Mouse (Mus musculus) intestine, postnatal 0 days (tissue): ENCODE data around the gene Pcnx. TPM values are rescaled to one million over a fixed set of nuclear protein-coding genes. Genes with fewer than 3 reads are reported as not detected.

Experiments
- ATAC-seq: fragments of 200-750 bp; cut with Nextera tagmentation; 2 replicates; pipeline ENCODE4 v1.8.0; 2017; ENCODE audit warnings: mild to moderate bottlenecking, moderate TSS enrichment, moderate library complexity
- H3K27ac ChIP-seq: fragments of 300-500 bp; sonication (generic); 2 replicates; pipeline ENCODE4 v1.5.1; 2014; ENCODE audit warnings: mild to moderate bottlenecking, low read depth, low read length, moderate library complexity
- H3K27me3 ChIP-seq: fragments of 300-500 bp; sonication (generic); replicated peaks from 2 replicates; pipeline ENCODE4 v1.6.1; 2014; ENCODE audit warnings: low read length, mixed read lengths; ENCODE audit not compliant: control insufficient read depth, insufficient read depth
- H3K36me3 ChIP-seq: fragments of 300-500 bp; sonication (generic); 2 replicates; pipeline ENCODE4 v1.6.1; 2014; ENCODE audit warnings: mild to moderate bottlenecking, moderate library complexity; ENCODE audit not compliant: control insufficient read depth, insufficient read depth
- H3K4me1 ChIP-seq: fragments of 300-500 bp; sonication (generic); replicated peaks from 2 replicates; pipeline ENCODE4 v1.6.1; 2014; ENCODE audit warnings: antibody characterized with exemption, low read length, mixed read lengths; ENCODE audit not compliant: control insufficient read depth, insufficient read depth
- H3K4me2 ChIP-seq: fragments of 300-500 bp; sonication (generic); replicated peaks from 2 replicates; pipeline ENCODE4 v1.6.1; 2014; ENCODE audit warnings: low read depth, mild to moderate bottlenecking, moderate library complexity
- H3K4me3 ChIP-seq: fragments of 300-500 bp; sonication (generic); 2 replicates; pipeline ENCODE4 v1.5.1; 2014; ENCODE audit warnings: low read depth, low read length
- H3K9ac ChIP-seq: fragments of 300-500 bp; sonication (generic); 2 replicates; pipeline ENCODE4 v1.6.1; 2014; ENCODE audit warnings: mild to moderate bottlenecking, low read depth, low read length
- H3K9me3 ChIP-seq: fragments of 300-500 bp; sonication (generic); 2 replicates; pipeline ENCODE4 v1.6.1; 2016; ENCODE audit warnings: mixed run types; ENCODE audit not compliant: control insufficient read depth
- CTCF ChIP-seq: sonication (generic); IDR thresholded peaks from 2 replicates; pipeline ENCODE4 v1.5.1; 2016; ENCODE audit warnings: low read depth, mild to moderate bottlenecking, control low read depth, antibody characterized with exemption, moderate library complexity
- WGBS: fragments of 180-500 bp; shearing (Covaris S2); extraction: QIAGEN DNeasy Blood & Tissue Kit; methylation state at CpG from one replicate; pipeline ENCODE4 v1.1.7; 2014; 5-methylcytosine and 5-hydroxymethylcytosine counted together
- polyA plus RNA-seq: library from polyadenylated mRNA; unstranded; fragments of >200 nt; fragmentation: Nextera tagmentation; extraction: Ambion mirVana; gene quantifications from 2 replicates; pipeline ENCODE4 v1.2.1, GENCODE M21; 2015

The Pcnx gene
- polyA plus RNA-seq, 1 experiment from 2014 or later: 12.4 TPM

- Histone ChIP-seq H3K4me3 (no peak overlapping the region), H3K27ac (no peak overlapping the region), H3K9me3 (no peaks in the 10 kb centered on the region), H3K4me2 (no peak overlapping the region), H3K27me3 (no peaks in the 10 kb centered on the region), H3K36me3 (peaks cover 34% of the 10 kb centered on the region), H3K9ac (no peak overlapping the region), H3K4me1 (no peaks in the 10 kb centered on the region)
- 80% methylated on average over 2 of the region's 2 CpGs for WGBS
- no peak for TF ChIP-seq CTCF
- no peak for ATAC-seq
Measured at GRCm38 (mm10) chr12:81920614-81921013, 60.8 kb downstream of the Pcnx start.

- Histone ChIP-seq H3K27me3 (no peaks in the 10 kb centered on the region), H3K4me3 (no peak overlapping the region), H3K9me3 (no peaks in the 10 kb centered on the region), H3K27ac (no peak overlapping the region), H3K4me1 (no peaks in the 10 kb centered on the region), H3K4me2 (no peak overlapping the region), H3K36me3 (peaks cover 34% of the 10 kb centered on the region), H3K9ac (no peak overlapping the region)
- ATAC-seq: no peak
- whole genome bisulfite sequencing: 82% methylated on average over 4 of the region's 4 CpGs
- TF ChIP-seq CTCF: no peak
Measured at GRCm38 (mm10) chr12:81921785-81922184, 62.0 kb downstream of the Pcnx start.

DNA sequence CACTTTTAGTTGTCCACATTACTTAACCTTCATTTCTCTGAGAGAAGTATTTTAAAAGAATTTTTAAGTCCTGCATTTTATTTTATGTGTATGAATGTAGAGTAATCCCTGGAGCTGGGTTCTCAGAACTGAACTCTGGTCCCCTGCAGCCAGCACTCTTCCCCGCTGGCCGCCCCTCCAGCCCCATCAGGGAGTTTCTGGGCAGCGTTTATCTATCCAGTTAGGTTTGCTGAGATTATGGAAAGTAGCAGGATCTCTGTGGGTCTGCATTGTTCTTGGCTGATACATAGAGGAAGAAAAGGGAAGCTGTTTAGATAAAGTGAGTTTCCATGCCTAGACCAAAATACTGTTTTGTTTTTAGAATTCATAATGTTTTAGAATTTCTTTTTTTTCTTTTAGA, 63.0 kb downstream of the Pcnx start:
- no peak for ATAC-seq
- TF ChIP-seq CTCF: no peak

GRCm38 (mm10) chr12:81927163-81927562, 67.3 kb downstream of the Pcnx start:
- no peak overlapping the region for H3K4me3 ChIP-seq
- H3K9me3 ChIP-seq: no peaks in the 10 kb centered on the region
- TF ChIP-seq CTCF: no peak
- H3K4me2 ChIP-seq: peak overlapping the region; percentile 37
- H3K36me3 ChIP-seq: no peaks in the 10 kb centered on the region
- ATAC-seq: peak; percentile 67
- no peak overlapping the region for H3K9ac ChIP-seq
- H3K27me3 ChIP-seq: no peaks in the 10 kb centered on the region
- no peaks in the 10 kb centered on the region for H3K4me1 ChIP-seq
- WGBS: 50% methylated on average over 5 of the region's 5 CpGs
- peak overlapping the region; percentile 62 for H3K27ac ChIP-seq

More for the DNA sequence above, 63.0 kb downstream of the Pcnx start:
- H3K4me1 ChIP-seq: no peaks in the 10 kb centered on the region
- H3K36me3 ChIP-seq: peaks cover 27% of the 10 kb centered on the region
- no peak overlapping the region for H3K27ac ChIP-seq
- H3K4me2 ChIP-seq: no peak overlapping the region
- no peak overlapping the region for H3K9ac ChIP-seq
- H3K27me3 ChIP-seq: no peaks in the 10 kb centered on the region
- no peak overlapping the region for H3K4me3 ChIP-seq
- WGBS: 38% methylated on average over 3 of the region's 3 CpGs
- H3K9me3 ChIP-seq: no peaks in the 10 kb centered on the region

DNA sequence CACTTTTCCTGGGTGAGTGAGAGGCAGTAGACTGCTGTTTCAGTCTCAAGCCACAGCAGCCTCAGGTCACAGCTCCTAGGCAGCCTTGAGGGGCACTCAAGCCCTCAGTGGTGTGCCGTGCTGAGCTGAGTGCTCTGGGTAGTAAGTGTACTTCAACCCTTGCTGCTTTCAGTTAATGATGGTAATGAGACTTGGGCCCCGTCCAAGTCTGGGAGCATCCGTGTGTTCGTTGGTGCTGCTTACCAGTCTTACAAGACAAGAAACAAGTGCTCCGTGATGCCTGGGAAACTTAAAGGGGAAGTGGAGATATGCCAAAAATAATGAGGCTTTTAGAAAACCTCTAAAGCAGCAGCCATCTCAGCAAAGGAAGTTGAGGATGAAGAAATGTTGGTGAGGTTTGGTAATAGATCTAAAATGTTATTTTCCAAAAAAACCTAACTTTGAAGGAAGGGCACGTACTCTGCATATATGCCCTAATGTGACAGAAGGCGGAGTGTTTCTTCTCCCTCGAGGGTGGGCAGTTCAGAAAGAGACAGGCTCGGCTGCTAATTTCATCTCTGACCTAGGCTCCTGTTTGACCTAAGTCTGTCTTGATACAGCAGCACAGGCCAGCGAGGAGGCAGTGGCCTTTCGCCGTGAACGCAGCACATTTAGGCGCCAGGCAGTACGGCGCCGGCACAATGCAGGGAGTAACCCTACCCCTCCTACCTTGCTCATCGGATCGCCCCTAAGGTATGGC, 68.0 kb downstream of the Pcnx start:
- no peaks in the 10 kb centered on the region for H3K27me3 ChIP-seq
- no peaks in the 10 kb centered on the region for H3K4me1 ChIP-seq
- no peaks in the 10 kb centered on the region for H3K9me3 ChIP-seq
- ATAC-seq: peak; percentile 90
- H3K36me3 ChIP-seq: no peaks in the 10 kb centered on the region
- TF ChIP-seq CTCF: no peak
- peak overlapping the region; percentile 37 for H3K4me2 ChIP-seq
- peak overlapping the region; percentile 62 for H3K27ac ChIP-seq
- WGBS: 54% methylated on average over 19 of the region's 19 CpGs
- no peak overlapping the region for H3K4me3 ChIP-seq
- no peak overlapping the region for H3K9ac ChIP-seq

GRCm38 (mm10) chr12:81928382-81928770, 68.6 kb downstream of the Pcnx start:
- WGBS: 57% methylated on average over 6 of the region's 6 CpGs
- H3K4me2 ChIP-seq: no peak overlapping the region
- H3K27ac ChIP-seq: no peak overlapping the region
- H3K4me3 ChIP-seq: no peak overlapping the region
- no peaks in the 10 kb centered on the region for H3K9me3 ChIP-seq
- H3K36me3 ChIP-seq: no peaks in the 10 kb centered on the region
- H3K9ac ChIP-seq: no peak overlapping the region
- no peaks in the 10 kb centered on the region for H3K27me3 ChIP-seq
- no peaks in the 10 kb centered on the region for H3K4me1 ChIP-seq
- ATAC-seq: no peak
- TF ChIP-seq CTCF: no peak
